Mouse (Mus musculus) megakaryocyte progenitor cell, adult 5-6 weeks (primary cell): ENCODE results near the gene Rabl3. TPM values are rescaled to one million over a fixed set of nuclear protein-coding genes. Genes with fewer than 3 reads are reported as not detected.

Source experiments
- ATAC-seq: replicated peaks from 2 replicates; pipeline ENCODE4 v1.8.0; 2016; ENCODE audit warnings: mild to moderate bottlenecking, moderate TSS enrichment, inconsistent platforms; ENCODE audit not compliant: poor library complexity
- total RNA-seq, 2 experiments: library from RNA; stranded (forward) in 1 of 2; stranded (reverse) in 1 of 2; fragments of 157-497, 149-512 nt in 1 of 2; fragments of 200-1000 nt in 1 of 2; gene quantifications; 2 replicates each; pipeline versions ENCODE4 v1.2.3 to v1.2.4; 2015 to 2017

The Rabl3 gene
- total RNA-seq, 2 experiments from 2014 or later, result 9.9 to 20.9 TPM

GRCm38 (mm10) chr16:37590921-37591320 lies 51.2 kb downstream of the Rabl3 start:
- no peak for ATAC-seq

DNA sequence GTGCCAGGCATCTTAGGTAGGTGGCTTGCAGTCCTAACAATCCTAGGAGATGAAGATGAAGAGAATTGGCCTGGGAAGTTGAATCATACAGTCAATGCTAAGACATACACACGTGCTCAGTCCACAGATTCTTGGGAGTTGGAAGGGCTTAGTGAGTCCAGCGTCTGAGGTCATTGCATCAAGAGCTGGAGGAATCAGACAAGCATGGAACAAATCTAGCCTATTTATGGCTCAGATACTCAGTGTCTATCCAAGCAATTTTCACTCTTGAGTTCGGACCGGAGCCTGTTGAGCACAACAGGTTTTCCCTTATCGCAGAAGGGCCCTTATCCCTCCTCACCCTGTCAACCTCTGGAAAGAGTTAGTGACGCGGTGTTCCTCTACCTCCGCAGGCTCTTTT lies 51.9 kb downstream of the Rabl3 start:
- no peak for ATAC-seq

GRCm38 (mm10) chr16:37597412-37597811 lies 57.7 kb downstream of the Rabl3 start:
- ATAC-seq, result no peak

DNA sequence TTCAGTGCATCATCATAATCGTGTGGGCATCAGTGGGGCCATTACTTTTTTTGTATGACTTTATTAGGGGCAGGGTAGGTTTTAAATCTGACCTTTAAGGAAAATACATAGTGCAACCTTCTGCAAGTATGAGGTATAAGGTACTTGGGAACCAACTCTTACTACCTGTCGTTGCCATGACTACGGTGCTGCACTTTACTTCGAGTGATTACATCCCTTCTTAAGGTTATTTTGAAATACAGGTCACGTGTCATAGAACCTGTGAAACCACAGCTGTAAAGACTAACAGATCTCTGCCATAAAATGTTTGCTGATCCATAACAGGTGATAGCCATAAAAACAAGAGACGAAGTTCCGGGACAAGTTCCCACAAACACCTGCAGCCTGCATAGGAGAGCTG lies 58.8 kb downstream of the Rabl3 start:
- no peak for ATAC-seq

GRCm38 (mm10) chr16:37599326-37599725 lies 59.6 kb downstream of the Rabl3 start:
- ATAC-seq, result no peak

DNA sequence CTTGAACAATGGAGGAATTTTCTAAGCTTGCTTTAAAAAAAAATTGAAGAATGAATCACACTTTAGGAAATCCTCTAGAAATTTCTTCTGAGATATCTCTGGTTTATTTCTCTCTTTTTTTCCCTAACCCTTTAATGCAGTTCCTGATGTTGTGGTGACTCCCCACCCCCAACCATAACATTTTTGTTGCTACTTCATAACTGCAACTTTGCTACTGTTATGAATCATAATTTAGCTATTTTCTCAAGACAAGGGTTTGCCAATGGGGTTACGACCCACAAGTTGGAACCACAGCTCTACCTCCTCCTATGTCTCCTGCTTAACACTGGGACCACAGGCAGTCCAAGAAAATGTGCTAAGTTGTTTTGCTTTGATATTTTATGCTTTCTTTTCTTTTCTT lies 63.7 kb downstream of the Rabl3 start:
- ATAC-seq, result no peak

- no peak for ATAC-seq
These were observed 64.6 kb downstream of the Rabl3 start for GRCm38 (mm10) chr16:37604243-37604642.

- no peak for ATAC-seq
These were observed 70.6 kb downstream of the Rabl3 start for GRCm38 (mm10) chr16:37610333-37610732.

- ATAC-seq, result no peak
These were observed 71.4 kb downstream of the Rabl3 start for GRCm38 (mm10) chr16:37611072-37611471.

- ATAC-seq, result no peak
These were observed 72.3 kb downstream of the Rabl3 start for GRCm38 (mm10) chr16:37612013-37612412.

- no peak for ATAC-seq
These were observed 74.9 kb downstream of the Rabl3 start for GRCm38 (mm10) chr16:37614540-37614939.

DNA sequence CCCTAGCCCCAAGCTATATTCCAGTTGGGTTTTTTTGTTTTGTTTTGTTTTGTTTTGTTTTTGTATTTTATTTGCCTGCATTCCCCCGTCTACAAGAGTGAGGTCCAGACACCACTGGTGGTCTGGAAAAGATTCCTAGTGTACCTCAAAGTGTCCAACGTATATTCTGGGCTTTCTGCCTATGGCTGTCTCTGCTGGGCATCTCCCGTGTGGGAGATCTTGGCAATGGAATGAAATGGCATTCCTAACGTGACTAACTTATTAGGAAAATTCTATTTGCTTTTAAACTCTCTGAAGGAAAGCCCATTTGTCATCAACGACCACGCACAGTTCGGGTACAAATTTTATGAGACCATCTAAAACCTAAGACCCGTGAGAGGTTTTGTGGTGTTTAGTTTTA lies 75.7 kb downstream of the Rabl3 start:
- ATAC-seq, result no peak

- ATAC-seq, result no peak
These were observed 76.4 kb downstream of the Rabl3 start for GRCm38 (mm10) chr16:37616104-37616503.

DNA sequence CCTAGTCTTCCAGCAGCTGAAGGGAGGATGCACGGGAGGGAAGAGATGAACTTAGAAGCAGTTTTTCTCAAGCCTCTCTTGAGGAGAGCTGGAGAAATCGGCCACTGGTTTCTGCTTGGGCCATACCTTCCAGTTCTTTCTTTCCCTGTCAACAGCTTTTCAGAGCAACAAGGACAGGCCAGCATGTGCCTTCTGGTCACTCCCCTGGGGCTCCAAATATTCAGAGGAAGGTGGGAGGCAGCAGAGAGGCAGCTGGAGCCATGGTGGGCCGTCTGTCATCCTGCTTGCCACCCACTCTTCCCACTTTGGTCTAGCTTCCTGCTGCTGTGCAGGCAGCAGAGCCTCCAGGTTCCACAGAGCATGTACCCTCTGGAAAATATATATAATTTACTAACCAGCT lies 78.0 kb downstream of the Rabl3 start:
- no peak for ATAC-seq

Other genes starting within 250 kb of the Rabl3 start
- not detected in 2 replicates for gene Stxbp5l, start 154.9 kb upstream of the Rabl3 start, total RNA-seq (2015)
- not detected in 2 replicates for gene Stxbp5l, start 154.9 kb upstream of the Rabl3 start, total RNA-seq (2017)
- gene Gtf2e1, start 96 bp upstream of the Rabl3 start, total RNA-seq (2015), result 18.8 and 19.5 TPM in 2 replicates
- 24.9 and 26.6 TPM in 2 replicates for gene Gtf2e1, start 96 bp upstream of the Rabl3 start, total RNA-seq (2017)
- not detected in 2 replicates for gene Hgd, start 40.3 kb downstream of the Rabl3 start, total RNA-seq (2015)
- 0.20 TPM in 1 of 2 replicates, not detected in the other for gene Hgd, start 40.3 kb downstream of the Rabl3 start, total RNA-seq (2017)
- 29.7 and 53.1 TPM in 2 replicates for gene Ndufb4, start 114.6 kb downstream of the Rabl3 start, total RNA-seq (2015)
- gene Ndufb4, start 114.6 kb downstream of the Rabl3 start, total RNA-seq (2017), result 13.1 and 26.8 TPM in 2 replicates
- 0.32 and 4.0 TPM in 2 replicates for gene Fstl1, start 237.0 kb downstream of the Rabl3 start, total RNA-seq (2015)
- gene Fstl1, start 237.0 kb downstream of the Rabl3 start, total RNA-seq (2017), result 0.04 and 0.61 TPM in 2 replicates